Mouse (Mus musculus) heart, postnatal 0 days (tissue): ENCODE data around the gene Ak3. TPM values are rescaled to one million over a fixed set of nuclear protein-coding genes. Genes with fewer than 3 reads are reported as not detected.

Experiments used
- ATAC-seq: fragments of 200-750 bp; cut with Nextera tagmentation; 2 replicates; pipeline ENCODE4 v1.8.0; 2017; ENCODE audit warnings: low read depth, moderate number of reproducible peaks, moderate library complexity; ENCODE audit not compliant: insufficient read depth
- DNase-seq: peaks from one replicate; pipeline ENCODE4 v3.0.0-alpha.2; 2016; ENCODE audit warnings: low spot score
- H3K27ac ChIP-seq: fragments of 300-500 bp; sonication (generic); 2 replicates; pipeline ENCODE4 v1.5.1; 2014; ENCODE audit warnings: low read depth, mild to moderate bottlenecking
- H3K27me3 ChIP-seq: fragments of 300-500 bp; sonication (generic); 2 replicates; pipeline ENCODE4 v1.6.1; 2014; ENCODE audit warnings: low read length, mixed read lengths; ENCODE audit not compliant: control insufficient read depth, insufficient read depth
- H3K36me3 ChIP-seq: fragments of 300-500 bp; sonication (generic); replicated peaks from 2 replicates; pipeline ENCODE4 v1.6.1; 2014; ENCODE audit warnings: low read length, mixed read lengths; ENCODE audit not compliant: control insufficient read depth, insufficient read depth
- H3K4me1 ChIP-seq: fragments of 300-500 bp; sonication (generic); 2 replicates; pipeline ENCODE4 v1.6.1; 2014; ENCODE audit warnings: antibody characterized with exemption; ENCODE audit not compliant: control insufficient read depth, insufficient read depth
- H3K4me2 ChIP-seq: fragments of 300-500 bp; sonication (generic); 2 replicates; pipeline ENCODE4 v1.6.1; 2014; ENCODE audit warnings: low read depth, mild to moderate bottlenecking, low read length, moderate library complexity
- H3K4me3 ChIP-seq: fragments of 300-500 bp; sonication (generic); 2 replicates; pipeline ENCODE4 v1.5.1; 2014; ENCODE audit warnings: low read depth, low read length
- H3K9ac ChIP-seq: fragments of 300-500 bp; sonication (generic); replicated peaks from 2 replicates; pipeline ENCODE4 v1.6.1; 2014; ENCODE audit warnings: low read depth, low read length, mixed read lengths
- H3K9me3 ChIP-seq: fragments of 300-500 bp; sonication (generic); replicated peaks from 2 replicates; pipeline ENCODE4 v1.6.1; 2016; ENCODE audit warnings: low read length; ENCODE audit not compliant: control insufficient read depth
- CTCF ChIP-seq: IDR thresholded peaks from 2 replicates; pipeline ENCODE4 v1.5.1; 2016; ENCODE audit warnings: antibody characterized with exemption, control low read depth, low read depth
- EP300 ChIP-seq: IDR thresholded peaks from 2 replicates; pipeline ENCODE4 v1.6.1; 2016; ENCODE audit warnings: antibody characterized with exemption, low read depth
- WGBS: fragments of 180-500 bp; shearing (Covaris S2); extraction: QIAGEN DNeasy Blood & Tissue Kit; methylation state at CpG from one replicate; pipeline ENCODE4 v1.1.7; 2014; 5-methylcytosine and 5-hydroxymethylcytosine counted together
- polyA plus RNA-seq: library from polyadenylated mRNA; unstranded; fragments of >200 nt; fragmentation: Nextera tagmentation; extraction: Ambion mirVana; gene quantifications from 2 replicates; pipeline ENCODE4 v1.2.1, GENCODE M21; 2015
- total RNA-seq: library from RNA; depleted of rRNA; stranded (reverse); fragments of >200 nt; gene quantifications from 2 replicates; pipeline ENCODE4 v1.2.3, GENCODE M21; 2014; ENCODE audit warnings: low replicate concordance

The Ak3 gene
- total and polyA plus RNA-seq, 2 experiments from 2014 or later, result 74.3 to 87.4 TPM

DNA sequence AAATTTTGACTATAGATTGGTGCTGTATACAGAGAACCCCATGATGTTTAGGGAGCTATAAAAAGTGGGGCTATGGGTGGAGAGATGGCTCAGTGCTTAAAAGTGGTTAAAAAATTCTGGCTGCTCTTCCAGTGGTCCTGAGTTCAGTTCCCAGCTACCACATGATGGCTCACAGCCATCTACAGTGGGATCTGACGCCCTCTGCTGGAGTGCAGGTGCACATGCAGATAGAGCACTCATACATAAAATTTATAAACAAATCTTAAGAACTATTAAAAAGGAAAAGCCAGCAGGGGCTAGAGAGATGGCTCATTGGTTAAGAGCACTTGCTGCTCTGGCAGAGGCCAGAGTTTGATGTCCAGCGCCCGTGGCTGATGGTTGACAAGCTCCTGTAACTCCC is 28.1 kb downstream of the Ak3 start:
- TF ChIP-seq EP300 (no peak), CTCF (peak; percentile 22)
- peaks cover 70% of the 10 kb centered on the region for H3K36me3 ChIP-seq
- no peak for ATAC-seq
- 91% methylated on average over 3 of the region's 3 CpGs for WGBS
- no peak overlapping the region for H3K4me2 ChIP-seq
- H3K27me3 ChIP-seq, result no peaks in the 10 kb centered on the region
- no peak overlapping the region for H3K9ac ChIP-seq
- DNase-seq, result no peak
- H3K4me1 ChIP-seq, result no peaks in the 10 kb centered on the region; the same call in 1 of the 2 replicates
- no peaks in the 10 kb centered on the region for H3K9me3 ChIP-seq
- no peak overlapping the region for H3K27ac ChIP-seq
- H3K4me3 ChIP-seq, result no peak overlapping the region

DNA sequence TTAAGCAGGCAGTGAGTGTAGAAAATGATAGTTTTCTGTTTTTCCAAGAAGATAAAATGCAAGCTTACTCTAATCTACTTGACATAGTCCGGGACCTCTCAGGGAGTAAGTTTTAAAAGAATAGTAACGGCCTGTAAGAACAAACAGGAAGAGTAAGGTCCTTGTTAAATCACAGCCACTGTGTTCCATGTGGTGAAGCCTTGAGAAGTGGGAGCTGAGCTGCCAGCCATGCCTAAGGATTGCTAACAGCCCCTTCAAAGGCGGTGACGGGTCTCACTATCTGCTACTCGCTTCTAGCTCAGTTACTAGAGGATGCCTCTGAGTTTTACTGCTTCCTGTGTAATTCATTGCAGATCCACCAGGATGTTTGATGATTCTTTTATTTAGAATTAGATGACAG is 31.0 kb downstream of the Ak3 start:
- Histone ChIP-seq H3K27ac (no peak overlapping the region; the same call in 1 of the 2 replicates), H3K4me1 (no peaks in the 10 kb centered on the region), H3K9ac (no peak overlapping the region), H3K27me3 (no peaks in the 10 kb centered on the region), H3K4me2 (no peak overlapping the region), H3K36me3 (peaks cover 78% of the 10 kb centered on the region), H3K4me3 (no peak overlapping the region), H3K9me3 (no peaks in the 10 kb centered on the region)
- DNase-seq (no peak), ATAC-seq (no peak)
- TF ChIP-seq CTCF (no peak), EP300 (no peak)
- 44% methylated on average over 5 of the region's 5 CpGs for WGBS

DNA sequence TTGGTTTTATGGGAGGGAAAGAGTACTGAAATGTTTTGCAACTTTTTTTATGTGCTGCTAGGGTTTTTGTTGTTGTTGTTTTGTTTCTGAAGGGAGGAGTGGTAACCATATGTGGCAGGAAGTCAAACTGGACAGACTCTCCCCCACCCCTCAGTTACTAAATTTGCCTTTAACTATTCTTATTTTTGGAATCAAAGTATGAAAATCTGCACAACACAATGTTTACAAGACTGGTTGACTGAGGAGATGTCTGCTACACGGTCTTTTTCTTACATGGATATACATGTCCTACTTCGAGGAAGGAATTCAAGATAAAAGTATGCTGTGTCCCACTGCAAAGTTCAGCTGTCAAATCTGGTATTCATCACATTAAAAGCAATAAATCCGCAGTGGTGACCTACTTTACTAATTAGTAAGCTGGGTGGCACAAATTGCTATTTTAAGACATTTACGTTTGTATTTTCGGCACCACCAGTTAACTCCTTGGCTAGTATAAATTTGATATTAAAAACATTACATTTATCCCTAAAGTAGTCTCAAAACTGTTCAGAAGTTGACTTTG is 31.5 kb downstream of the Ak3 start:
- peaks cover 78% of the 10 kb centered on the region for H3K36me3 ChIP-seq
- no peak for TF ChIP-seq EP300
- TF ChIP-seq CTCF, result no peak
- WGBS, result 50% methylated on average over 5 of the region's 5 CpGs
- H3K27me3 ChIP-seq, result no peaks in the 10 kb centered on the region
- H3K4me2 ChIP-seq, result no peak overlapping the region
- H3K4me1 ChIP-seq, result no peaks in the 10 kb centered on the region
- H3K4me3 ChIP-seq, result no peak overlapping the region
- no peak overlapping the region for H3K9ac ChIP-seq
- no peak for DNase-seq
- no peak for ATAC-seq
- no peaks in the 10 kb centered on the region for H3K9me3 ChIP-seq
- no peak overlapping the region; the same call in 1 of the 2 replicates for H3K27ac ChIP-seq

DNA sequence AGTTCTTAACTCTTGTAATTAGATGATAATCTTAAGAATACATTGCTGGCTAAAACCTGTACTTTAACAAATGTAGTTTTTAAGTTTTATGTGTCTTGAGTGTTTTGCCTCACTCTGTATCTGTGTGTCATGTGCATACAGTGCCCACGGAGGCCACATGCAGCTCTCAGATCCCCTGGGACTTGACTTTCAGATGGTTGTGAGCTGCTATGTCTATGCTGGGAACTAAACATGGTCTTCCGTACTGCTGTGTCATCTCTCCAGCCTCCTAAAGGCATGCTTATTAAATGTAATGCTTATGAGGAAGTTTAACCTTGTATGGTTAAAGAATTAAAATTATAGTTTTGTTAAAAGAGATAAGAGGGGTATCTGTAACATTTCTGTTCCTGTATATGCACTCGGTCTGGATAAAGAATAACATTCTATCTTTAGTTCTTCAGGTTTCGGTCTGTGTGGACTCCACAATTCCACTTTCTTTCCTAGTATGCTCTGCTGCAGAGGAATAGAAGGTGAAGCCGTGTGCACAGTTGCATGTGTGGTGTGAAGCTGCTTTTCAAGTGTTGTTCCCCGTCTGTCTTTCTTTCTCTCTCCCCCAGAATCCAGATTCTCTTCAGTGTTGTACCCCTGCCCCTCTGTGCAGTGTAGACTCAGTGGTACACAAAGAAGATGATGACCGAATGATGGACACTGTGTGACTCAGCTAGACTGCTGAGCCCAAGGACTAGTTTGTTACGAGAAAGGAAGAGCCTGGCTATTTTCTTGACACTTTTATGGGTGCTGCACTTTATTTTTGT is 32.2 kb downstream of the Ak3 start:
- Histone ChIP-seq H3K9ac (no peak overlapping the region), H3K4me1 (no peaks in the 10 kb centered on the region), H3K9me3 (no peaks in the 10 kb centered on the region), H3K4me2 (no peak overlapping the region), H3K27me3 (no peaks in the 10 kb centered on the region), H3K36me3 (peaks cover 75% of the 10 kb centered on the region), H3K4me3 (no peak overlapping the region), H3K27ac (peak overlapping the region; percentile 48)
- TF ChIP-seq EP300 (no peak), CTCF (no peak)
- DNase-seq, result no peak
- WGBS, result 68% methylated on average over 8 of the region's 8 CpGs
- ATAC-seq, result no peak

DNA sequence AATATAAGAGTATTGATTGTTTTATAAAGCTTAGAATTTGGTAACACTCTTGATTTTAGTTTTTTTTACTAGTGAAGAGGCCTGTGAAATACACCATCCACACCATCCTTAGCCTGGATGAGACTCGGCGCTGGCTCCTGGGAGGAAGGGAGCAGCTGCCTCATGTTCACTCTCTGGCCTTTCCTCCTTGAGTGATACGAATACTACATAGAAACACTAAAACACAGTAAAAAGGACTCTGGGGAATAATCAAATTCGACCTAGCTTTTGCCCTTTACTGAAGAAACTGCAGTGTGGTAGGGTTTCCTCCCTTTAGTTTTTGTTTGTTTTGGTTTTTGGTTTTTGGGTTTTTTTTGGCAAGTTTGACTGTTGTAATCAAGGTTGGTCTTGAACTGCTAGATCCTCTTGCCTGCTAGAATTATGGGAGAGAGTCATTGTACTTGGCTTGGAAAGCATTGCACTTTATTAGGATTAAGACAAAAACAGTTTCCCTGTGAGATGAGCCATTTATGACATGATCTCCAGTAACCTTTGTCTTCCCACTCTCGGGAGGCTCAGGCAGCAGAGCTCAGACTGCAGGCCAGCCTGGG is 33.2 kb downstream of the Ak3 start:
- no peak overlapping the region for H3K4me2 ChIP-seq
- no peak overlapping the region for H3K4me3 ChIP-seq
- no peak overlapping the region for H3K9ac ChIP-seq
- no peak overlapping the region for H3K27ac ChIP-seq
- no peaks in the 10 kb centered on the region for H3K4me1 ChIP-seq
- peaks cover 69% of the 10 kb centered on the region for H3K36me3 ChIP-seq
- ATAC-seq, result no peak
- WGBS, result 78% methylated on average over 5 of the region's 5 CpGs
- TF ChIP-seq CTCF (no peak), EP300 (no peak)
- no peak for DNase-seq
- H3K9me3 ChIP-seq, result no peaks in the 10 kb centered on the region
- no peaks in the 10 kb centered on the region for H3K27me3 ChIP-seq
